Mouse (Mus musculus): ENCODE data around the gene Cd320. TPM values are rescaled to one million over a fixed set of nuclear protein-coding genes. Genes with fewer than 3 reads are reported as not detected.

Gene Cd320
- 11.7 TPM for polyA plus RNA-seq (2015; fragmentation: Illumina TruSeq; extraction: RNeasy Lipid Tissue Mini Kit (QIAGEN cat#74804); ENCODE audit: insufficient read depth, low read depth, low replicate concordance)

DNA sequence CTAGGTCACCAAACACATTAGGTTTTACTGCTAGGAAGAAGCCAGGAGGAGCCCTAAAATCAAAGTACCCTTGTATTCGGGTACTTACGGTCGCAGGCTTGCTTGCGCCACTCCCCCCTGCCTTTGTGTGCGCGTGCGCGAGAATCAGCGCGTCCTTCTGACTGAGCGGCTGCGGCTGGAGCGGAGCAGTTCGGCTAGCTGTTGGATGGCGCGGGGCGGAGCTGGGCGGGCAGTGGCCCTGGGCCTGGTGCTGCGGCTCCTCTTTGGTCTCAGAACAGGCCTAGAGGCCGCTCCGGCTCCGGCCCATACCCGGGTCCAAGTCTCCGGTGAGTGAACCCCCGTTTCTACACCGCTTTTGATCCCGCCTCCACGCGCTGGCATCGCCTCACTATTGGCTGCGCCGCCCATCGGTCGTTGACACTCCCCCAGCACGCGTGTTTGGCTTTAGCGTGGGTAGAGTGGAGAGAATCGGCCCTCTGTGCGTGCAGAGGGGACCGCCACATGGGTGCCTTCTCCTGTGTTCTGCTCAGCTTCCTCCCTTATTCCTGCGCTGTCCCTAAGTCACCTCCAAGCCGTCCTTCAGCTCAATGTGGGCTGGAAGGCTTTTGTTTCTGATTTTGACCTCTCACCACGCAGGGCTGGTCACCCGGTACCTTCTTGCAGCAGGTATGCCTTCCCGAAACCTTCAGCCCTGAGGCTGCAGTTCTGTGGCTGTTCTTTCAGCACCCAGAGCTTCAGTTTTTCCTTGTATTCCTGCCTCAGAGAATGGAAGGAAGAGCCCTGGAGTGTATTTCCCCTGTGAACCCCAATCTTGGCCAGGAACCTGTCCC, at the start of gene Cd320:
Cd320 (plus strand) TSS at position 126 of the 830 bp plus-strand sequence.

DNA sequence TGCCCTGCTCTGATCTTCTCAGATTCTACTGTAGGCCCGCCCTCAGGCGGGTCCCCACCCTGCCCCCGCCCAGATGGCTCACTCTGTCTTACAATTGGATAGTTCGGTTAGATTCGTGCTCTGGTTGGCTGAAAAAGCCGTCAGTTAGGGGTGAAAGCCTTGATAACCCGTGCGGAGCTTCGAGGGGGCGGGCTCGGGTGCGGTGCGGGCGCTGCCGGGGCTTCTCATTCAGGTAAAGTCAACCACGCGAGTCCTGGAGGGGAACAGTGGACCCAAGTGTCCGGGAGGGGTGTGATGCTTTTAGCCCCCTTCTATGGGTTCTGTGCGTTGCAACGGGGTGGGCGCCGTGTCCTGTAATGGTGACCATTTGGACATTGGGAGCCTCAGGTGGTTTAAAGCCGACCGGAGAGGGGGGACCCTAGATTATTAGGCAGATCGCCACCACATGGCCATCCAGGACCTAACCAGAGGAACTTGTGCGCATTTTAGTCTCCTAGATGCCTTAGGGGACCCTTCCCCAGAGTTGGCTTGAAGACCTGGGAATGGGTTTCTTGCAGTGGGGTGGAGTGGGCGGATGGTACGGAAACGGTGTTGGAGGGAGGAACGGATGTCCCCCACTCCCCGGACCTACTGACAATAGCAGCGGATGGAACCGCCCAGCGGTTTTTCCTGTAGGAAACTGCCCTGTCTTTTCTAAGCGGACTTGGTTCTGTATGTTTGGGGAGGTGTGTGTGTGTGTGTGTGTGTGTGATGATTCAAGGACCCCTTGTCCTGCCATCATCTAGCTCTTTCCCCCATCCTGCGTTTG, 32.4 kb upstream of the Cd320 start, which contains the start of gene Kank3:
Kank3 (plus strand) TSS at position 186 of the 808 bp plus-strand sequence.

DNA sequence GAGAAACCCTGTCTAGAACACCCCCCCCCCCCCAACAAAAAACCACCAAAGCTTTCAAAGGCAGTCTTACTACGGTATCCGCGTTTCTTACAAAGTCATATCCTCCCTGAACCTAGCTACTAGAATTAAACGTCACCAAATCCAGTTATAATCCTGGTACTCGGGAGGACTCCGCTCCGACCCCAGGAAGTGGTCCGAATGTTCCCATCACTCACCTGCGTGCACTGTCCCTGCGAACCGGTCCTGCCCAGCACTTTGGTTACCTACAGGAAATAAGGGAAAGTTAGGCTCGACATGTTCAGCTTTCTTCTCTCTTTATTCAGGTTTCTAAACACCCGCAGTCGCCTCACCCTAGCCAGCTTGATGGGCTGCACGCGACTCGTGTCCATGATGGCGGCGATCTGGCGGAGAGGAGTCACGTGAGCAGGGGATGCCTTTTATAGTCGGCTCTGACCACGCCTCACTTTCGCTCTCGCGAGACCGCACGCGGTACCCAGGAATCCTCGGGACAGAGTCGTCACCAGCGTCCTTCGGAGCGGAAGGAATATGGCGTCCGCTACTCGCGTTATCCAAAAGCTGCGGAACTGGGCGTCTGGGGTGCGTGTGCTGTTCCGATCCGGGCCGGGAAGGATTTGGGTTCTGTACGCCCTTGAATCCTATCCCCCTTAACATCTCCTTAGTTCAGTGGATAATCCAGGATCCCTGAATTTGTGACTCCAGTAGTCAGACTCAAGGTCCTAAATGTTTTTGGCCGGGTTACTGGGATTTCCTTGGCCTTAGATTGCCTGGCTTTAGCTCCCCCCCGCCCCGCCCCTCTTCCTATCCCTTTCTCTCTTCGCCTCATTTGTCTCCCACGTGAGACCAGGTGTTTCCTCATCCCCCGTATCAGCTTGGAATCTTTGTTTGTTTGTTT, 18.6 kb upstream of the Cd320 start, which contains the start of the genes Rps28 and Ndufa7:
Rps28 (minus strand) TSS at position 479 of the 913 bp plus-strand sequence.
Ndufa7 (plus strand) TSS at position 489 of the 913 bp plus-strand sequence.

DNA sequence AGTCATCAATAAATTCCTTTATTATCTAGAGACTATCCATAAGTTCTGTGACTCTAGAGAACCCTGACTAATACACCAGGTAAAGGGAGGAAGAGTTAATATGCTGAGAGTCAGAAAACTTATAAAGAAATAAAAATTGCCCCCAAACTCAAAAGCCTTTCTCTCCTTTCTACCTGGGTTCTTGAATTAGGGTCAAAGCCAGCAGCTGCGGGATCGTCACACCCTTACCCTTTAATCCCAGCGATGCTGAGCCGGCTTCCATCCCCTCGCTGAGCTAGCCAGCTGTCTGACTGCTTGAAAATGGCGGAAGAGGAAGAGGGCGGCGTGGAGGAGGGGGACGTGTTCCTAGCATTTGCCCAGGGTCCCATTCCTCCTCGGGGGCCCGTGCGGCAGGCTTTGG, 30.6 kb downstream of the Cd320 start, which contains the start of gene Gm7029:
Gm7029 (plus strand) TSS at position 301 of the 400 bp plus-strand sequence.

DNA sequence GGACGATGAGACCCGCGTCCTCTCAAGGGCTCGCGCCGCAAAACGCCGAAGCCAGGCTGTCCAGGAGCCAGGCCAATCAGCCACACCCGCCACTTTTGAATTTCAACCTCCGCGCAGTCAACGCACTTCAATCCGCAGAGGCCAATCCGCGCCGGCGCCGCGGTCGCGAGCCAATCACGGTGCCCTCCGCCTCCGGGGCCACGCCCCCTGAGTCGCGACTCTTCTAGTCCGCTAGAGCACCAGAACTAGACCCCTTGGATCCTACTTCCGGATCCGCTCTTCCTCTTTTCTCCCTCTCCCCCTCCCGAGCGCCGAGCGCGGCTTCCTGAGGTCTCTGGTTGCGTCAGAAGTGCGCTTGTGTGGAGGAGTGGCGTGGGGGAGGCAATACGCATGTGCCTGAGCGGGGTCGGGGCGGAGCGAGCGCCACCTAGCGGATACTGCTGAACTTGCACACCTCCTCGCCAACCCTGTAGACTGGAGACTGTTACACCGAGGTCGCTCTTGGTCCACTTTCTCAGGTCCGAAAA, 47.7 kb downstream of the Cd320 start, which contains the start of gene Kifc1:
Kifc1 (minus strand) TSS at position 129 of the 527 bp plus-strand sequence.

Other genes starting within 250 kb of the Cd320 start
- 9.2 TPM for gene Zfp414, start 214.0 kb upstream of the Cd320 start, polyA plus RNA-seq (2015; fragmentation: Illumina TruSeq; extraction: RNeasy Lipid Tissue Mini Kit (QIAGEN cat#74804); ENCODE audit: insufficient read depth, low read depth, low replicate concordance)
- gene Pram1, start 205.0 kb upstream of the Cd320 start, polyA plus RNA-seq (2015; fragmentation: Illumina TruSeq; extraction: RNeasy Lipid Tissue Mini Kit (QIAGEN cat#74804); ENCODE audit: insufficient read depth, low read depth, low replicate concordance): not detected
- gene Hnrnpm, start 156.2 kb upstream of the Cd320 start, polyA plus RNA-seq (2015; fragmentation: Illumina TruSeq; extraction: RNeasy Lipid Tissue Mini Kit (QIAGEN cat#74804); ENCODE audit: insufficient read depth, low read depth, low replicate concordance): 32.3 TPM
- gene March2, start 124.4 kb upstream of the Cd320 start, polyA plus RNA-seq (2015; fragmentation: Illumina TruSeq; extraction: RNeasy Lipid Tissue Mini Kit (QIAGEN cat#74804); ENCODE audit: insufficient read depth, low read depth, low replicate concordance): 16.5 TPM
- gene Rab11b, start 82.6 kb upstream of the Cd320 start, polyA plus RNA-seq (2015; fragmentation: Illumina TruSeq; extraction: RNeasy Lipid Tissue Mini Kit (QIAGEN cat#74804); ENCODE audit: insufficient read depth, low read depth, low replicate concordance): 23.5 TPM
- 6.9 TPM for gene Angptl4, start 61.3 kb upstream of the Cd320 start, polyA plus RNA-seq (2015; fragmentation: Illumina TruSeq; extraction: RNeasy Lipid Tissue Mini Kit (QIAGEN cat#74804); ENCODE audit: insufficient read depth, low read depth, low replicate concordance)
- gene Kank3, start 32.6 kb upstream of the Cd320 start, polyA plus RNA-seq (2015; fragmentation: Illumina TruSeq; extraction: RNeasy Lipid Tissue Mini Kit (QIAGEN cat#74804); ENCODE audit: insufficient read depth, low read depth, low replicate concordance): 38.1 TPM
- gene Rps28, start 18.5 kb upstream of the Cd320 start, polyA plus RNA-seq (2015; fragmentation: Illumina TruSeq; extraction: RNeasy Lipid Tissue Mini Kit (QIAGEN cat#74804); ENCODE audit: insufficient read depth, low read depth, low replicate concordance): 1,005 TPM
- gene Ndufa7, start 18.5 kb upstream of the Cd320 start, polyA plus RNA-seq (2015; fragmentation: Illumina TruSeq; extraction: RNeasy Lipid Tissue Mini Kit (QIAGEN cat#74804); ENCODE audit: insufficient read depth, low read depth, low replicate concordance): 92.9 TPM
- gene Gm7029, start 30.7 kb downstream of the Cd320 start, polyA plus RNA-seq (2015; fragmentation: Illumina TruSeq; extraction: RNeasy Lipid Tissue Mini Kit (QIAGEN cat#74804); ENCODE audit: insufficient read depth, low read depth, low replicate concordance): not detected
- 0.59 TPM for gene Kifc1, start 47.6 kb downstream of the Cd320 start, polyA plus RNA-seq (2015; fragmentation: Illumina TruSeq; extraction: RNeasy Lipid Tissue Mini Kit (QIAGEN cat#74804); ENCODE audit: insufficient read depth, low read depth, low replicate concordance)
- gene Platr17, start 62.0 kb downstream of the Cd320 start, polyA plus RNA-seq (2015; fragmentation: Illumina TruSeq; extraction: RNeasy Lipid Tissue Mini Kit (QIAGEN cat#74804); ENCODE audit: insufficient read depth, low read depth, low replicate concordance): not detected
- gene Daxx, start 66.3 kb downstream of the Cd320 start, polyA plus RNA-seq (2015; fragmentation: Illumina TruSeq; extraction: RNeasy Lipid Tissue Mini Kit (QIAGEN cat#74804); ENCODE audit: insufficient read depth, low read depth, low replicate concordance): 9.3 TPM
- 40.4 TPM for gene Tapbp, start 72.8 kb downstream of the Cd320 start, polyA plus RNA-seq (2015; fragmentation: Illumina TruSeq; extraction: RNeasy Lipid Tissue Mini Kit (QIAGEN cat#74804); ENCODE audit: insufficient read depth, low read depth, low replicate concordance)
- 4.3 TPM for gene Zbtb22, start 72.8 kb downstream of the Cd320 start, polyA plus RNA-seq (2015; fragmentation: Illumina TruSeq; extraction: RNeasy Lipid Tissue Mini Kit (QIAGEN cat#74804); ENCODE audit: insufficient read depth, low read depth, low replicate concordance)
- gene Rgl2, start 86.5 kb downstream of the Cd320 start, polyA plus RNA-seq (2015; fragmentation: Illumina TruSeq; extraction: RNeasy Lipid Tissue Mini Kit (QIAGEN cat#74804); ENCODE audit: insufficient read depth, low read depth, low replicate concordance): 33.8 TPM
- gene Pfdn6, start 97.3 kb downstream of the Cd320 start, polyA plus RNA-seq (2015; fragmentation: Illumina TruSeq; extraction: RNeasy Lipid Tissue Mini Kit (QIAGEN cat#74804); ENCODE audit: insufficient read depth, low read depth, low replicate concordance): 33.2 TPM
- 3.8 TPM for gene Wdr46, start 97.6 kb downstream of the Cd320 start, polyA plus RNA-seq (2015; fragmentation: Illumina TruSeq; extraction: RNeasy Lipid Tissue Mini Kit (QIAGEN cat#74804); ENCODE audit: insufficient read depth, low read depth, low replicate concordance)
- gene B3galt4, start 108.4 kb downstream of the Cd320 start, polyA plus RNA-seq (2015; fragmentation: Illumina TruSeq; extraction: RNeasy Lipid Tissue Mini Kit (QIAGEN cat#74804); ENCODE audit: insufficient read depth, low read depth, low replicate concordance): 2.8 TPM
- 12.3 TPM for gene Vps52, start 112.7 kb downstream of the Cd320 start, polyA plus RNA-seq (2015; fragmentation: Illumina TruSeq; extraction: RNeasy Lipid Tissue Mini Kit (QIAGEN cat#74804); ENCODE audit: insufficient read depth, low read depth, low replicate concordance)
- gene Rps18, start 112.9 kb downstream of the Cd320 start, polyA plus RNA-seq (2015; fragmentation: Illumina TruSeq; extraction: RNeasy Lipid Tissue Mini Kit (QIAGEN cat#74804); ENCODE audit: insufficient read depth, low read depth, low replicate concordance): 762 TPM
- gene H2-K1, start 157.3 kb downstream of the Cd320 start, polyA plus RNA-seq (2015; fragmentation: Illumina TruSeq; extraction: RNeasy Lipid Tissue Mini Kit (QIAGEN cat#74804); ENCODE audit: insufficient read depth, low read depth, low replicate concordance): 424 TPM
- 14.0 TPM for gene Ring1, start 181.6 kb downstream of the Cd320 start, polyA plus RNA-seq (2015; fragmentation: Illumina TruSeq; extraction: RNeasy Lipid Tissue Mini Kit (QIAGEN cat#74804); ENCODE audit: insufficient read depth, low read depth, low replicate concordance)
- 55.1 TPM for gene H2-Ke6, start 185.0 kb downstream of the Cd320 start, polyA plus RNA-seq (2015; fragmentation: Illumina TruSeq; extraction: RNeasy Lipid Tissue Mini Kit (QIAGEN cat#74804); ENCODE audit: insufficient read depth, low read depth, low replicate concordance)
- gene Slc39a7, start 188.6 kb downstream of the Cd320 start, polyA plus RNA-seq (2015; fragmentation: Illumina TruSeq; extraction: RNeasy Lipid Tissue Mini Kit (QIAGEN cat#74804); ENCODE audit: insufficient read depth, low read depth, low replicate concordance): 42.1 TPM
- 19.4 TPM for gene Rxrb, start 188.7 kb downstream of the Cd320 start, polyA plus RNA-seq (2015; fragmentation: Illumina TruSeq; extraction: RNeasy Lipid Tissue Mini Kit (QIAGEN cat#74804); ENCODE audit: insufficient read depth, low read depth, low replicate concordance)
- gene Col11a2, start 196.3 kb downstream of the Cd320 start, polyA plus RNA-seq (2015; fragmentation: Illumina TruSeq; extraction: RNeasy Lipid Tissue Mini Kit (QIAGEN cat#74804); ENCODE audit: insufficient read depth, low read depth, low replicate concordance): 1.9 TPM
- gene H2-Oa, start 249.2 kb downstream of the Cd320 start, polyA plus RNA-seq (2015; fragmentation: Illumina TruSeq; extraction: RNeasy Lipid Tissue Mini Kit (QIAGEN cat#74804); ENCODE audit: insufficient read depth, low read depth, low replicate concordance): not detected